Mouse (Mus musculus) left cerebral cortex, postnatal 14 days (tissue): ENCODE measurements around the gene Zc3hc1. TPM values are rescaled to one million over a fixed set of nuclear protein-coding genes. Genes with fewer than 3 reads are reported as not detected.

ENCODE experiments used
- DNase-seq, 2 experiments: peaks; one replicate each; pipeline ENCODE4 v3.0.0; 2021 to 2022; ENCODE audit warnings: low spot score in 2 of 2, mixed read lengths in 1 of 2
- intact Hi-C: fragments of 180-260 bp; cut with DNase I; formaldehyde crosslinking; loops from one replicate; pipeline ENCODE4 v1.15.1; 2025
- total RNA-seq, 2 experiments: library from RNA; stranded (reverse); gene quantifications; 2 replicates each; pipeline ENCODE4 v1.2.3; 2021

Zc3hc1 gene
- total RNA-seq, 2 experiments from 2014 or later: 22.0 to 24.9 TPM

- peak in 1 of 2 experiments; percentile 33 for DNase-seq
- intact Hi-C loops: no loop called here
Measured at GRCm38 (mm10) chr6:30381116-30381515, 9.7 kb downstream of the Zc3hc1 start.

- DNase-seq: peak in 1 of 2 experiments; percentile 30
- intact Hi-C loops: no loop called here
Measured at GRCm38 (mm10) chr6:30375791-30376190, 15.0 kb downstream of the Zc3hc1 start.

GRCm38 (mm10) chr6:30374731-30375510, 15.9 kb downstream of the Zc3hc1 start:
- intact Hi-C loops: no loop called here
- no peak for DNase-seq

GRCm38 (mm10) chr6:30372627-30373369, 18.0 kb downstream of the Zc3hc1 start:
- intact Hi-C loops: no loop called here
- no peak for DNase-seq

- intact Hi-C loops: no loop called here
- DNase-seq: no peak
Measured at GRCm38 (mm10) chr6:30369291-30369690, 21.5 kb downstream of the Zc3hc1 start.

GRCm38 (mm10) chr6:30363808-30364207, 27.0 kb downstream of the Zc3hc1 start:
- intact Hi-C loops: no loop called here

GRCm38 (mm10) chr6:30359762-30360509, 30.9 kb downstream of the Zc3hc1 start:
- DNase-seq: no peak
- intact Hi-C loops: loop anchor here (5.0 kb wide), 2 partner anchors 153 to 258 kb away; no protein-coding TSS in a partner anchor

More at GRCm38 (mm10) chr6:30363808-30364207, 27.0 kb downstream of the Zc3hc1 start:
- DNase-seq: no peak

- peak; percentile 87 to 89 for DNase-seq
- intact Hi-C loops: loop anchor here (5.0 kb wide), 2 partner anchors 150 to 255 kb away; no protein-coding TSS in a partner anchor
Measured at GRCm38 (mm10) chr6:30357561-30358177, 33.2 kb downstream of the Zc3hc1 start.

GRCm38 (mm10) chr6:30356680-30357079, 34.1 kb downstream of the Zc3hc1 start:
- DNase-seq: no peak
- intact Hi-C loops: loop anchor here (5.0 kb wide), 2 partner anchors 149 to 254 kb away; no protein-coding TSS in a partner anchor

- intact Hi-C loops: loop anchor here (5.0 kb wide), 2 partner anchors 149 to 254 kb away; no protein-coding TSS in a partner anchor
- DNase-seq: no peak
Measured at GRCm38 (mm10) chr6:30356161-30356560, 34.7 kb downstream of the Zc3hc1 start.

- no peak for DNase-seq
Measured at GRCm38 (mm10) chr6:30355701-30356100, 35.1 kb downstream of the Zc3hc1 start.

GRCm38 (mm10) chr6:30354760-30355159, 36.1 kb downstream of the Zc3hc1 start:
- intact Hi-C loops: loop anchor here (5.0 kb wide), 2 partner anchors 147 to 252 kb away; no protein-coding TSS in a partner anchor
- DNase-seq: no peak

More at GRCm38 (mm10) chr6:30355701-30356100, 35.1 kb downstream of the Zc3hc1 start:
- intact Hi-C loops: loop anchor here (5.0 kb wide), 2 partner anchors 148 to 253 kb away; no protein-coding TSS in a partner anchor

GRCm38 (mm10) chr6:30353661-30354060, 37.2 kb downstream of the Zc3hc1 start:
- no peak for DNase-seq
- intact Hi-C loops: no loop called here

GRCm38 (mm10) chr6:30352762-30353161, 38.1 kb downstream of the Zc3hc1 start:
- intact Hi-C loops: no loop called here
- no peak for DNase-seq

- intact Hi-C loops: no loop called here
- no peak for DNase-seq
Measured at GRCm38 (mm10) chr6:30351290-30351689, 39.5 kb downstream of the Zc3hc1 start.

GRCm38 (mm10) chr6:30347288-30347801, 43.5 kb downstream of the Zc3hc1 start:
- intact Hi-C loops: no loop called here
- DNase-seq: no peak

- DNase-seq: no peak
- intact Hi-C loops: no loop called here
Measured at GRCm38 (mm10) chr6:30346737-30347136, 44.1 kb downstream of the Zc3hc1 start.

GRCm38 (mm10) chr6:30344032-30344431, 46.8 kb downstream of the Zc3hc1 start:
- DNase-seq: no peak
- intact Hi-C loops: no loop called here
